Mouse (Mus musculus): Measurements from ENCODE around the gene Mb. TPM values are rescaled to one million over a fixed set of nuclear protein-coding genes. Genes with fewer than 3 reads are reported as not detected.
"Not testable (repeated sequence)": the region's sequence is repeated elsewhere in the genome, so short reads cannot be mapped to it uniquely, and the experiment has no call there.

Mb gene
- polyA plus RNA-seq, 1 experiment from 2014 or later, result not detected

DNA sequence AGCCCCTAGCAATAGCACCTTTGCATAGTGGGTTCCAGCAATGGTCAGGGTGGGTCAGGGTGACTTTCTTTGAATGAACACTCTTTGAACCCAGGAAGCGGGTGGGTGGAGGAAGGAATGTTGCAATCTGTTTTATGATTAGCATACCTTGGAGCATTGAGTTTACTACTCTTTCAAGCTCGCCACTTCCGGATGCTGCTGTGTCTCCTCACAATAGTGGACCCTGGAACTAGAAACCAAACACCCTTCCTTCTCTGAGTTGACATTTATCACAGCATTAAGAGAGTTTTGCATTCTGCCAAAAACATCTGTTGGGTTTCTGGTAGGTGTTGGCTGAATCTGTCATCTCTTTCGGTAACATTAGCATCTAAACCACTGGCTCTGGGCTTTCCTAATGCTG is 8.9 kb upstream of the Mb start:
- not testable (repeated sequence) for H3K4me3 ChIP-seq (replicated peaks); H3K9me3 ChIP-seq; H3K27ac ChIP-seq; ATAC-seq; H3K9ac ChIP-seq (replicated peaks); H3K36me3 ChIP-seq; H3K4me2 ChIP-seq (replicated peaks); H3K27me3 ChIP-seq
- peaks cover 24% of the 10 kb centered on the region for H3K4me1 ChIP-seq (replicated peaks)
- 93% methylated on average over 4 of the region's 4 CpGs for WGBS

DNA sequence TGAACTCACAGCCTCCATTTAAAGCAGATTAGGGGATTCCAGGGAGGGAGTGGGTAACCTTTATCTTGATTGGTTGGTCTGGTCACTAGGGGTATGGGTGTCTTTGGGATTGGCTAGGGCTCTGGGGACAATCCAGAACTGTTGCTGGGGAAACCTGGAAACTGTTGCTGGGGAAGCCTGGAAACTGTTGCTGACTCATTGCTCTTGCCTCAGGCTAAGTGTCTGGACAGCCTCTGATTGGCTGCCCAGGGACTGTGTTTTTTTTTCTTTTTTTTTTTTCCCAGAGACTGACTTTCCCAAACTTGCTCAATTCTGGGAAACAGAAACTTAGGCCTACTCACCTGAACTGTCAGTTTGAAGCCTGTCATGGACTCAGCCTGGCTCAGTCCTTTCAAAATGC is 8.1 kb upstream of the Mb start:
- ATAC-seq, result no peak
- Histone ChIP-seq H3K27ac (no peak overlapping the region), H3K9me3 (peaks cover 3% of the 10 kb centered on the region; the same call in 1 of the 2 replicates), H3K36me3 (no peaks in the 10 kb centered on the region), H3K4me2 (replicated peaks) (no peak overlapping the region), H3K9ac (replicated peaks) (no peak overlapping the region), H3K4me3 (replicated peaks) (no peak overlapping the region), H3K27me3 (no peaks in the 10 kb centered on the region), H3K4me1 (replicated peaks) (peaks cover 26% of the 10 kb centered on the region)

DNA sequence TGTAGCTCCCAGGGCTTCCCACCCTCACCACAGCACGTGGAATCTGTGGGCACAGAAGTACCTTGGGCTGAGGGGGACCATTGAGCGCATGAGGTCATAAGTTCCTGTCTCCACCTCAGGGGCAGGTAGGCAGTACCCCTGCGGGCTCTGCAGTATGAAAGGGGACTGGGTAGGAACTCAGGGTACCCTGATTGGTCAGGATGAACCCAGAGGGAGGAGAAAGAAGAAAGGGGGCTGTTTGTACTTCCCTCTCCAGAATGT is 6.3 kb upstream of the Mb start:
- Histone ChIP-seq H3K4me1 (replicated peaks) (peaks cover 26% of the 10 kb centered on the region), H3K36me3 (no peaks in the 10 kb centered on the region), H3K9me3 (peaks cover 3% of the 10 kb centered on the region; the same call in 1 of the 2 replicates), H3K9ac (replicated peaks) (no peak overlapping the region), H3K27me3 (no peaks in the 10 kb centered on the region), H3K4me3 (replicated peaks) (no peak overlapping the region), H3K27ac (no peak overlapping the region), H3K4me2 (replicated peaks) (no peak overlapping the region)
- 48% methylated on average over 3 of the region's 3 CpGs for WGBS
- ATAC-seq, result no peak

DNA sequence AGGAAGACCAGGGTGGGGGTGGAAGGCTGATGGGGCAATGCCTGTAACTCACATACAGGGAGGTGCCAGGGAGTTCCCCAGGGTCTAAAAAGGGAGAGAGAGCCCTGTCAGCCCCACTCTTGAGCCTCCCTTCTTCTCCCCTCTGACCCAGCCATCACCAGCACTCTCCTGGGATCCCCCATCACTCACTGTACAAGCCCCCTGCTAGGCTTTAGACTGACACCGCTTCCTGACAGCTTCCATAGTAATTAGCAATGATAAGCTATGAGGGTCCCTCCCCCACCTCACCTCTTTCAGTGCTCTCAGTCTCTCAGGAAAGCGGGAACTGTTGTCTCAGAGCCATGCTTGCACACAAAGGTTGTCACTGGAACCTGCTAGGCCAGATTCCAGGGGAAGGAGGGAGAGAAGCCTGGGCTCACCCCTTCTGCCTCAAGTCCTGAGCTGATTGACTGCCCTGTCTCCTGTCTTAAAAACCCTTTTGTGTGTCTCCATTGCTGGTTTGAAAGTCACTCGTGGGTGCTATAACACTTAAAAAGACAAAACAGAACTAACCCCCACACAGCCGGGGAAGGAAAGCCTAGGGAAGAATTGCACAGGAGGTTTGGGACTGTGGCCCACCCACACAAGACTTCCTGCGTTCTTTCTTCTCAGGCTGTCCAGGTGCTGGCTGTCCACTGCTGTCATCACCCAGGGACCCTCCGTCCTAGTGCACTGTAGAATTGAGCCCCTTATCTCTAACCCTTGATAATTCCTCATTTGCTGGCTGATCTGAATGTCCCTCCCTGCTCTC is 5.7 kb upstream of the Mb start:
- Histone ChIP-seq H3K27me3 (no peaks in the 10 kb centered on the region), H3K4me1 (replicated peaks) (peaks cover 26% of the 10 kb centered on the region), H3K9ac (replicated peaks) (no peak overlapping the region), H3K36me3 (no peaks in the 10 kb centered on the region), H3K9me3 (peaks cover 3% of the 10 kb centered on the region; the same call in 1 of the 2 replicates), H3K4me3 (replicated peaks) (no peak overlapping the region), H3K27ac (peak overlapping the region; percentile 21; the same call in 1 of the 2 replicates), H3K4me2 (replicated peaks) (no peak overlapping the region)
- WGBS, result 40% methylated on average over 6 of the region's 6 CpGs
- peak; percentile 71 for ATAC-seq

- Histone ChIP-seq H3K4me1 (replicated peaks) (peaks cover 26% of the 10 kb centered on the region), H3K27me3 (no peaks in the 10 kb centered on the region), H3K9ac (replicated peaks) (no peak overlapping the region), H3K27ac (no peak overlapping the region), H3K4me2 (replicated peaks) (no peak overlapping the region), H3K4me3 (replicated peaks) (no peak overlapping the region), H3K9me3 (peaks cover 3% of the 10 kb centered on the region; the same call in 1 of the 2 replicates), H3K36me3 (no peaks in the 10 kb centered on the region)
- no peak for ATAC-seq
- WGBS, result 50% methylated on average over 5 of the region's 5 CpGs
Observed at GRCm38 (mm10) chr15:77054611-77055175, 4.2 kb upstream of the Mb start.

- H3K36me3 ChIP-seq, result no peaks in the 10 kb centered on the region
- H3K9ac ChIP-seq (replicated peaks), result no peak overlapping the region
- no peaks in the 10 kb centered on the region for H3K9me3 ChIP-seq
- WGBS, result 89% methylated on average over 1 of the region's 1 CpGs
- H3K4me3 ChIP-seq (replicated peaks), result no peak overlapping the region
- no peak overlapping the region for H3K27ac ChIP-seq
- H3K4me1 ChIP-seq (replicated peaks), result peaks cover 26% of the 10 kb centered on the region
- ATAC-seq, result no peak
- no peaks in the 10 kb centered on the region for H3K27me3 ChIP-seq
- H3K4me2 ChIP-seq (replicated peaks), result no peak overlapping the region
Observed at GRCm38 (mm10) chr15:77053021-77053420, 2.6 kb upstream of the Mb start.

- Histone ChIP-seq H3K4me2 (replicated peaks) (no peak overlapping the region), H3K27me3 (no peaks in the 10 kb centered on the region), H3K9me3 (no peaks in the 10 kb centered on the region), H3K9ac (replicated peaks) (no peak overlapping the region), H3K27ac (no peak overlapping the region), H3K4me3 (replicated peaks) (no peak overlapping the region), H3K4me1 (replicated peaks) (peaks cover 26% of the 10 kb centered on the region), H3K36me3 (no peaks in the 10 kb centered on the region)
- ATAC-seq, result no peak
- WGBS, result 40% methylated on average over 1 of the region's 1 CpGs
Observed at GRCm38 (mm10) chr15:77052176-77052575, 1.7 kb upstream of the Mb start.

- no peak overlapping the region for H3K27ac ChIP-seq
- H3K27me3 ChIP-seq, result no peaks in the 10 kb centered on the region
- H3K36me3 ChIP-seq, result no peaks in the 10 kb centered on the region
- H3K4me2 ChIP-seq (replicated peaks), result no peak overlapping the region
- no peaks in the 10 kb centered on the region for H3K9me3 ChIP-seq
- no peak for ATAC-seq
- no peak overlapping the region for H3K9ac ChIP-seq (replicated peaks)
- no peaks in the 10 kb centered on the region for H3K4me1 ChIP-seq (replicated peaks)
- no peak overlapping the region for H3K4me3 ChIP-seq (replicated peaks)
- WGBS, result 85% methylated on average over 10 of the region's 10 CpGs
Observed at GRCm38 (mm10) chr15:77045609-77046008, 4.9 kb downstream of the Mb start.

GRCm38 (mm10) chr15:77044597-77045320 is 5.7 kb downstream of the Mb start, which contains the start of gene Apol6:
Gene Apol6 (plus strand): TSS chr15:77044729.
- H3K27ac ChIP-seq, result no peak within 1 kb of the TSS
- no peaks in the 10 kb centered on the region for H3K27me3 ChIP-seq
- no peak within 1 kb of the TSS for H3K4me3 ChIP-seq (replicated peaks)
- no peaks in the 10 kb centered on the region for H3K36me3 ChIP-seq
- H3K9ac ChIP-seq (replicated peaks), result no peak within 1 kb of the TSS
- no peaks in the 10 kb centered on the region for H3K9me3 ChIP-seq
- H3K4me1 ChIP-seq (replicated peaks), result no peaks in the 10 kb centered on the region
- 86% methylated on average over 12 of the region's 12 CpGs for WGBS
- ATAC-seq, result no peak
- H3K4me2 ChIP-seq (replicated peaks), result no peak within 1 kb of the TSS

DNA sequence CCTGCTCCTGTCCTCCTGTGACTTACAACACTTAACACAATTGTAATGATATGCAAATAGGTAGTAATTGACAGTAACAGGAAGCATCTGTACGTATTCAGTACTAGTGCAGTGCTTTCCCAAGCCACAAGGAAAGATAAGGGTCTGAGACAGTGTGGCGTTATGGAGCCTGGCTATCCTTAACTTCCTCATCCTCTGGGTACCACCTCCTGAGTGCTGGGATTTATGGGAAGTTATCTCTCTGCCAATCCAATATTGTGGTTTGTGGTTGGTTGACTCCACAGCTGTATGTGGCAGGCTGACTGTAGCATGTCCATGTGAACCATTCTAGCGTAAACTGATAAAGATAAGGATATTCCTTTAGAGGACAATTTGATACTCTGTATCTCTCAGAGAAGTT is 9.7 kb downstream of the Mb start:
- ATAC-seq, result no peak
- 82% methylated on average over 3 of the region's 3 CpGs for WGBS
- H3K9ac ChIP-seq (replicated peaks), result no peak overlapping the region

GRCm38 (mm10) chr15:77039211-77039700 is 11.2 kb downstream of the Mb start:
- no peaks in the 10 kb centered on the region for H3K27me3 ChIP-seq
- H3K4me1 ChIP-seq (replicated peaks), result peaks cover 14% of the 10 kb centered on the region
- no peak overlapping the region for H3K4me2 ChIP-seq (replicated peaks)
- WGBS, result 76% methylated on average over 9 of the region's 9 CpGs
- H3K36me3 ChIP-seq, result no peaks in the 10 kb centered on the region
- H3K4me3 ChIP-seq (replicated peaks), result no peak overlapping the region
- no peaks in the 10 kb centered on the region for H3K9me3 ChIP-seq
- no peak overlapping the region for H3K9ac ChIP-seq (replicated peaks)
- no peak for ATAC-seq
- no peak overlapping the region for H3K27ac ChIP-seq

More for the DNA sequence above, 9.7 kb downstream of the Mb start:
- Histone ChIP-seq H3K27me3 (no peaks in the 10 kb centered on the region), H3K4me3 (replicated peaks) (no peak overlapping the region), H3K9me3 (no peaks in the 10 kb centered on the region), H3K4me1 (replicated peaks) (peaks cover 14% of the 10 kb centered on the region), H3K36me3 (no peaks in the 10 kb centered on the region), H3K4me2 (replicated peaks) (no peak overlapping the region), H3K27ac (no peak overlapping the region)
